Mouse (Mus musculus): Measurements from ENCODE around the gene Gpr137b. TPM values are rescaled to one million over a fixed set of nuclear protein-coding genes. Genes with fewer than 3 reads are reported as not detected.
"Not testable (repeated sequence)": the region's sequence is repeated elsewhere in the genome, so short reads cannot be mapped to it uniquely, and the experiment has no call there.

Gene Gpr137b
- polyA plus RNA-seq, 1 experiment from 2014 or later, result 2.1 TPM

DNA sequence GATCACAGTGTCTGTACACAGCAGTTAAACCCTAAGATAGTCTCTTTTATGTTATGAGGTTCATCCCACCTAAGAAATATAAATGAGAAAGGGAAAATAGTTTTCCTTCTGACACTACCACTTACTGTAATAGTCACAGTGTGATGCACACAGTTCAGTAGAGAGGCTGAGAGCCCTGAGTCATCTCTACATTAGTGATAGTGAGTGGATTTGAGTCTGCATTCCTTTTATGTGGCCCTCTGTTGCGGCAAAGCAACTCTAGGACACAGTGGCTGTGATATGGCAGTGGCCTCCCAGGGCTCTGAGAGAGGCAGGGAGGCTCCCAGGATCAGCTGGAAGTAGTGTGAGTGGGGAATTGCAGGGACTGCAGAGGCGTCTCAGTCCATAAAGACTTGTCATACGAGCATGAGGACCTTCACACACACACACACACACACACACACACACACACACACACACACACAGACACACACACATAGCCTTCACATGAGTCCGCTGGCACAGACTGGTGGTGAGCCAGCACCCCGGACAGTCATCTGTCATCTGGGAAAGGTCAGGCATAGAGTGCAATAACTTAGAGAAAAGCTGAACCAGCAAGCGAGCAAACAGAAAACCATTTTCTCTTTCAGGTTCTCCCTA, 10.8 kb upstream of the Gpr137b start:
- H3K36me3 ChIP-seq; H3K4me3 ChIP-seq (replicated peaks); ATAC-seq (ENCODE audit: low read depth); H3K4me1 ChIP-seq (replicated peaks); H3K9me3 ChIP-seq (replicated peaks); H3K27ac ChIP-seq; H3K4me2 ChIP-seq; H3K9ac ChIP-seq; H3K27me3 ChIP-seq; DNase-seq: not testable (repeated sequence)
- WGBS (ENCODE audit: insufficient replicate concordance), result 54% methylated on average over 5 of the region's 6 CpGs

DNA sequence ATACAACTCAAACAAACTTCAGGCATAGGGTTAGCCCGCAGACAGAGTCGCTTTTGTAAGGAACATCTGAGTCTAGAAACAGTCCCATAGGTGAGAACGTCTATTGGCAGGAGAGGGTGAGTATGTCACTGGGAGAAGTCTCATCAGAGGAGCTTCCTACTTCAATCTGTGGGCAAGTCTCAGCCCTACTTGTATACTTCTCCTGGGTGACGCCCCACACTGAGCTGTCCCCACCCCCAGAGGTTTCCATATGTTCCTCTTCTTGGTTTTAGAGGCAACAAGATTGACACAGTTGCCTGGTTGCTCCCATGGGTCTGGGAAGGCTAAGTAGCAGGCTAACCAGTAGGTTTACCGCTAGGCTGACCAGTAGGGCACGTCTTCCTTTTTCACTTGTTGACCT, 10.0 kb upstream of the Gpr137b start:
- not testable (repeated sequence) for H3K4me3 ChIP-seq (replicated peaks); H3K27ac ChIP-seq; H3K4me1 ChIP-seq (replicated peaks); H3K4me2 ChIP-seq; DNase-seq; H3K9me3 ChIP-seq (replicated peaks); H3K9ac ChIP-seq; H3K27me3 ChIP-seq; ATAC-seq (ENCODE audit: low read depth); H3K36me3 ChIP-seq
- WGBS (ENCODE audit: insufficient replicate concordance), result 55% methylated on average over 6 of the region's 6 CpGs

DNA sequence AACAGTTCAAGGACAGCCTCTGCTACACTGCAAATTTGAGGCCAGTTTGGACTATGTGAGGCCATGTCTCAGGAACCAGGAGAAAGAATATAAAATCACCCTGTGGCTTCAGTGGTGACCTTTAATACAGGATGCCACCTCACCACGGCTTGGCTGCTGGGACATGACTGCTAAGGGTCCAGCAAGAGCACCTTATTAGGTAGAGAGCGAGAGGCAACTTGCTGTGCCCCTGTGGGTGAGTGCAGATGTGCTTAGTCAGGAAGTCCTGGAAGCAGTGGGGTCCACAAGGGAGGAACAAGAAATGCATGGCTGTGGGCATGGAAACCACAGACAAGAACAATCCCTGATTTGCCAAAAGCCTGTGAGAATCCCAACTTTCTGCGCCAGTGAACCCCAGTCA, 9.6 kb upstream of the Gpr137b start:
- H3K4me3 ChIP-seq (replicated peaks); DNase-seq; H3K36me3 ChIP-seq; H3K4me1 ChIP-seq (replicated peaks); H3K9me3 ChIP-seq (replicated peaks); H3K27me3 ChIP-seq; H3K9ac ChIP-seq; H3K4me2 ChIP-seq; H3K27ac ChIP-seq; ATAC-seq (ENCODE audit: low read depth): not testable (repeated sequence)
- WGBS (ENCODE audit: insufficient replicate concordance), result 66% methylated on average over 3 of the region's 3 CpGs

DNA sequence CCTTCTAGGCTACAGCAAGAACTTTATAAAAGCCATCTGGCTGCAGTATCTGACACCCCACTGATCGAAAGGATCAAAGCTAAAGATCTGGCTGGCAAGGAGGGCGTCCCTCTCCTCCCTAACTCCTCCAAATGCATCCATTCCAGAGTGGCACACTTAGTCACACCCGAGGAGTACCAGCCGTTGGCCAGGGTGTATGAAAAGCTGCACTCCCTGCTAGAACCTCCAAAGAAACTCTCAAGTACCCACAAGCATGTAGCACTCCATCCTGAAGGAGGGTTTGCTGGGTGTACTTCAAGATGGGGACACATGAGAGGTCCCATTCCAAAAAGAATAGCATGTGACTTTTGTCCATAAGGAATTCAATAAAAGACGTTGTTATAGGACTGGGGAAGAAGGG, 9.0 kb upstream of the Gpr137b start:
- H3K4me2 ChIP-seq; H3K9ac ChIP-seq; DNase-seq; H3K27ac ChIP-seq; H3K27me3 ChIP-seq; ATAC-seq (ENCODE audit: low read depth); H3K9me3 ChIP-seq (replicated peaks); H3K4me1 ChIP-seq (replicated peaks); H3K36me3 ChIP-seq; H3K4me3 ChIP-seq (replicated peaks): not testable (repeated sequence)
- 43% methylated on average over 5 of the region's 5 CpGs for WGBS (ENCODE audit: insufficient replicate concordance)

DNA sequence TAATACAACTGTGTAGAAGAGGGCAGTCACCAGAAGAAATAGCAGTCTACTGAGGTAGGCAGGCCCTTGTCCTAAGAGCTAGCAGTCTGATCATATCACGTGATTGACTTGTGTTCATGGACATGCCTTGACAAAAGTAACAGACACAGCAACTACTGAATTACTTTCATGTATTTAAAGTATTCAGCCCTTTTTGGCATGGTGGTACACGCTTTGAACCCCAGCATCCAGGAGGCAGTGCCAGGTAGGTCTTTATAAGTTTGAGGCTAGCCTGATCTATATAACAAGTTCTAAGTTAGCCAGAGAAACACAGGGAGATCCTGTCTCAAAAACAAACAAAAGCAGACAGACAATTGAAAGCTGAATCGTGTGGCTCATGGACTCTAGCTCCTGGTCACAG, 7.0 kb upstream of the Gpr137b start:
- not testable (repeated sequence) for ATAC-seq (ENCODE audit: low read depth); H3K27ac ChIP-seq; H3K4me2 ChIP-seq; H3K27me3 ChIP-seq; DNase-seq; H3K4me3 ChIP-seq (replicated peaks); H3K4me1 ChIP-seq (replicated peaks); H3K9ac ChIP-seq; H3K9me3 ChIP-seq (replicated peaks); H3K36me3 ChIP-seq
- WGBS (ENCODE audit: insufficient replicate concordance), result 54% methylated on average over 3 of the region's 3 CpGs

DNA sequence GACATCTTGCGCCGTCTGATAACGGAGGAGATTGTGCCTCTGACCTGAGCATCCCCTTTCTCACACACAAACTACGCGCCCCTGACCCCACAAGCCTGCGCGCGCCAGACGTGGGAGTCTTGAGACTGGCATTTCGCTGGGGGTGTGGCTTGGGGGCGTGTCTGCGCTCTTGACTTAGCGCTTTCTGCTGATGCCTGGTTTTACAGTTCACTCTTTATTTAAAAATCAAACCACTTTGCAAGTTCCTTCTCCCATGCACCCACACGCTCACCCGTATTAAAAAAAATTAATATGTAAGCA, 232 bp upstream of the Gpr137b start:
- Histone ChIP-seq H3K4me2 (peak overlapping the region; percentile 51), H3K4me3 (replicated peaks) (peak overlapping the region; percentile 28)
- ATAC-seq (ENCODE audit: low read depth); DNase-seq; H3K27me3 ChIP-seq; H3K9ac ChIP-seq; H3K4me1 ChIP-seq (replicated peaks); H3K36me3 ChIP-seq; H3K9me3 ChIP-seq (replicated peaks); H3K27ac ChIP-seq: not testable (repeated sequence)
- WGBS (ENCODE audit: insufficient replicate concordance), result 1% methylated on average over 15 of the region's 15 CpGs

DNA sequence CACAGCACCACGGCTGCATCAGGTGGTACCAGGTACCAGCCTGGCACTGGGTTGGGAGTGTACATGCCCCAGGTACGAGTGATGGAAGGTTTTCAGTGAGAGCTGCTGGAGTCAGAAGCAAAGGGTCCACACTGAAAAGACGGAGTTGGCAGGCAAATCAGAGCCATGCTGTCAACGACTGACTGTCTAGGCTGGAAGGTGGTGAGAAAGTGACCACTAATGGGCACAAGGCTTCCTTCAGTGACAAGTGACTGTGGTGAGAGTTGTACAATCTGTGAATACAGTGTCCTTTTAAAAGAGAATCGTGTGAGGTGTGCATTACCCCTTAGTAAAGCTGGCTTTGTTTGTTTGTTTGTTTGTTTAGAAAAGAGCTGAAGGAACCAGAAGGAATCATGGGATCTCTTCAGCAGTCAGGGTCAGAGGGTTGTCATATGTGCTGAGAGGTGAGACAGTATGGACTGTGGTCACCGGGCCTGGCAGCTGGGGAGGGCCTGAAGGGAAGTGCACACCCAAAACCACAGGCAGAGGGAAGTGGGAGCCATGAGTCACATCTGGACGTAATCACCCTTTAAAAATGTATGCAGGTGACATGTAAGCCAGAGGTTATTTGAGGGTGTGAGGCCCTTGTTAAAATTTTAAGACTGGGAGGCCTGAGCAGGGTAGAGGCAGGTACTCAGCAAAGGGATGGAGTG, 15.5 kb downstream of the Gpr137b start:
- not testable (repeated sequence) for H3K9ac ChIP-seq; DNase-seq; H3K27ac ChIP-seq; H3K4me1 ChIP-seq (replicated peaks); H3K36me3 ChIP-seq; ATAC-seq (ENCODE audit: low read depth); H3K4me3 ChIP-seq (replicated peaks); H3K27me3 ChIP-seq; H3K9me3 ChIP-seq (replicated peaks); H3K4me2 ChIP-seq
- WGBS (ENCODE audit: insufficient replicate concordance), result 50% methylated on average over 1 of the region's 7 CpGs

DNA sequence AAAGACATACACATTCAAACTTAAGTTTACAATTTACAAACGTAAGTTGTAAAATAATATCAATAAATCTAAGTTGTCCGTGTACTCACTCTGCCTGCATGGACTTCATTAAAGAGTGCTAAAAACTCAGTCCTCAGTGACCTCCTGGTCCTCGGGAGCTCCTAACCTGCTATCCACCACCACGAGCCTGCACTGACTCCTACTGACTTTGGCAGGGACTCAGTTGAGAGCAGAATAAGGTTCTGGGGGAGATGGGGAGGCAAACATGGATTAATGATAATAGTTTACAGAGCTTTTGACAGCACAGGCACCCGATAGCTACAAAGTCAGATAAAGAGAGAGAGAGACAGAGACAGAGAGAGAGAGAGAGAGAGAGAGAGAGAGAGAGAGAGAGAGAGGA, 16.6 kb downstream of the Gpr137b start:
- DNase-seq, result no peak
- H3K27me3 ChIP-seq, result no peaks in the 10 kb centered on the region
- no peak overlapping the region for H3K9ac ChIP-seq
- no peak for ATAC-seq (ENCODE audit: low read depth)
- H3K27ac ChIP-seq, result no peak overlapping the region
- no peaks in the 10 kb centered on the region for H3K4me1 ChIP-seq (replicated peaks)
- H3K36me3 ChIP-seq, result no peaks in the 10 kb centered on the region
- WGBS (ENCODE audit: insufficient replicate concordance), result 49% methylated on average over 5 of the region's 5 CpGs
- no peaks in the 10 kb centered on the region for H3K9me3 ChIP-seq (replicated peaks)
- H3K4me3 ChIP-seq (replicated peaks), result no peak overlapping the region
- no peak overlapping the region for H3K4me2 ChIP-seq

DNA sequence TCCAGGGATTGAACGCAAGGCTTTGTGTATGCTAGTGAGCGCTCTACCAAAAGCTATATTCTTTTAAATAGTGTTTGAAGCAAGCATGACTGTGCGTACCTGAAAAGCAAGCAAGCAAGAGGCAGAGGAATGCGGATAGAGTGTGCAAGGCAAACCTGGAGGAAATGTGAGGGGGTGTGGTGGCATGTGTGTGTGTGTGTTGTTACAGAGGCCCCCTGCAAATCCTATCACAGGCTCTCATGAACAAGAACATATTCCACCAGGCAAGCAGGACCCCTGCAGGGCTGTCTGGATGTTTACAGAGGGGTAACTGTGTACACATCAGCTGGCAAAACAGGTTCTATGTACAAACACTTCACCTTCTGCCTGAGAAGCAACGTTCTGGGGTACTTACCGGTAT, 19.8 kb downstream of the Gpr137b start:
- H3K9ac ChIP-seq; H3K4me2 ChIP-seq; DNase-seq; H3K27ac ChIP-seq; H3K4me1 ChIP-seq (replicated peaks); H3K36me3 ChIP-seq; H3K27me3 ChIP-seq; ATAC-seq (ENCODE audit: low read depth); H3K9me3 ChIP-seq (replicated peaks); H3K4me3 ChIP-seq (replicated peaks): not testable (repeated sequence)
- 68% methylated on average over 6 of the region's 6 CpGs for WGBS (ENCODE audit: insufficient replicate concordance)

DNA sequence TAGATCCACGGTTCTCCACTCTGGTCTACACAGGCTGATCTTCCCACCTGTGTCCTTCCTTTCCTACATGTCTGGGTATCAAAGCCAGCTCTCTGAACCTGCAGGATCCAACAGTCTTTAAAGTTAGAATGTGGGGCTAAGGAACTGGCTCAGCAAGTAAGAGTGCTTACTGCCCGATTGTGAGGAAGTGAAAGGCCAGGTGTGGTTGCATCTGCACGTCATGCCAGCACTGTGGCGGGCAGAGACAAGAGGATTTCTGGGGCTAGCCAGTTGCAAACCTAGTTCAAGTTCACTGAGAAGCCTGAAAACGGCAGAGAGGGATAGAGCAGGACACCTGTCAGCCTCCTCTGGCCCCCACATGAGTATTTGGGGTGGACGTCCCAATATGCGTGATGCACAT, 22.4 kb downstream of the Gpr137b start:
- not testable (repeated sequence) for H3K9ac ChIP-seq; H3K4me1 ChIP-seq (replicated peaks); H3K9me3 ChIP-seq (replicated peaks); H3K4me3 ChIP-seq (replicated peaks); DNase-seq; H3K27ac ChIP-seq; H3K27me3 ChIP-seq; ATAC-seq (ENCODE audit: low read depth); H3K36me3 ChIP-seq; H3K4me2 ChIP-seq
- 58% methylated on average over 7 of the region's 7 CpGs for WGBS (ENCODE audit: insufficient replicate concordance)

DNA sequence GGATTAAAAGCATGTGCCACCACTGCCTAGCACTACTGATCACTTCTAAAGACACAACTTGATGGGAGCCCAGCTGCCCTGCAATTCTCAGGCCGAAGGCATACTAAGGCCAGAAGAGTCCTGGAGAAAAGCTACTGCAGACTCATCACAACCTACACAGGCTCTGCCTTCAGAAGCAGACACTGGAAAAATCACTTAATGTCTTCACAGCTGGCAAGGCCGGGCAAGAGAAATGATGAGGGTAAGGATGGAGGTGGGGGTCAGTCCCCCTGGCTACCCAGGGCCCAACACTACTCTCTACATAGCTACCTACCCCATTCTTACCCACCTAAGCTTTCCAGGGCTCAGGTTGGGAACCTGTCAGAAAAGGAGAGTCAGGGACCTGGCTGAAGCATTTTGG, 27.4 kb downstream of the Gpr137b start:
- H3K4me2 ChIP-seq; H3K27me3 ChIP-seq; H3K36me3 ChIP-seq; H3K4me1 ChIP-seq (replicated peaks); H3K27ac ChIP-seq; H3K4me3 ChIP-seq (replicated peaks); ATAC-seq (ENCODE audit: low read depth); DNase-seq; H3K9me3 ChIP-seq (replicated peaks); H3K9ac ChIP-seq: not testable (repeated sequence)
- whole genome bisulfite sequencing (ENCODE audit: insufficient replicate concordance), result 70% methylated on average over 2 of the region's 2 CpGs

DNA sequence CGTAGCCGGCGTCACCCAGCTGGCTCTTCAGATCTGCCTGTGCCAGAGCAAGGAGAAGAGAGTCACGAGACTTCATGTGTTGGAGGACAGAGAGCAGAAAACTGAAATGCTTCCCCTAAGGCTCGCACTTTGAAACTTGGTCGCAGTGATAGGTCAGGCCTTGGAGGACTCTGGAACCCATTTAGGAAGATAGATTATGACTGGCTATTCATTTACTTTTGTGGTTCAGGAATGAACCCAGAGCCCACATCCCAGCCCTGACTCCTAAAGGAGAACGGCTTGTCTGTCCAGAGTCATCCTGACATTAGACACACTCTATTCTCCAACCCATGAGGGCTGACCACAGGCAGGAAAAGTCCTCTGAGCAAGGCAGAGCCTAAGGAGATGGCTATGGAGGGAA, 30.3 kb downstream of the Gpr137b start:
- not testable (repeated sequence) for H3K9ac ChIP-seq; ATAC-seq (ENCODE audit: low read depth); H3K4me3 ChIP-seq (replicated peaks); DNase-seq; H3K27ac ChIP-seq; H3K9me3 ChIP-seq (replicated peaks); H3K36me3 ChIP-seq; H3K4me2 ChIP-seq; H3K27me3 ChIP-seq; H3K4me1 ChIP-seq (replicated peaks)
- 77% methylated on average over 7 of the region's 7 CpGs for WGBS (ENCODE audit: insufficient replicate concordance)
